Mouse (Mus musculus) midbrain, embryonic 11.5 days (tissue): ENCODE measurements around the gene Phlpp1. TPM values are rescaled to one million over a fixed set of nuclear protein-coding genes. Genes with fewer than 3 reads are reported as not detected.

Source experiments
- ATAC-seq: fragments of 200-750 bp; cut with Nextera tagmentation; 2 replicates; pipeline ENCODE4 v1.8.0; 2017; ENCODE audit warnings: moderate TSS enrichment, moderate library complexity; ENCODE audit not compliant: low FRiP score
- DNase-seq: peaks from one replicate; pipeline ENCODE4 v3.0.0; 2015; ENCODE audit warnings: low spot score; ENCODE audit errors: missing footprints
- H3K27ac ChIP-seq: fragments of 300-500 bp; sonication (generic); 2 replicates; pipeline ENCODE4 v1.5.1; 2014; ENCODE audit warnings: low read depth, low read length
- H3K27me3 ChIP-seq: fragments of 300-500 bp; sonication (generic); 2 replicates; pipeline ENCODE4 v1.6.1; 2014; ENCODE audit warnings: mild to moderate bottlenecking, low read length, moderate library complexity, mixed read lengths; ENCODE audit not compliant: control insufficient read depth, insufficient read depth
- H3K36me3 ChIP-seq: fragments of 300-500 bp; sonication (generic); 2 replicates; pipeline ENCODE4 v1.6.1; 2014; ENCODE audit warnings: mild to moderate bottlenecking, low read length, moderate library complexity, mixed read lengths; ENCODE audit not compliant: control insufficient read depth, insufficient read depth
- H3K4me1 ChIP-seq: fragments of 300-500 bp; sonication (generic); 2 replicates; pipeline ENCODE4 v1.6.1; 2014; ENCODE audit warnings: low read length; ENCODE audit not compliant: control insufficient read depth, insufficient read depth
- H3K4me2 ChIP-seq: fragments of 300-500 bp; sonication (generic); 2 replicates; pipeline ENCODE4 v1.6.1; 2014; ENCODE audit warnings: mild to moderate bottlenecking, moderate library complexity
- H3K4me3 ChIP-seq: fragments of 300-500 bp; sonication (generic); 2 replicates; pipeline ENCODE4 v1.5.1; 2014; ENCODE audit warnings: low read depth, low read length
- H3K9ac ChIP-seq: fragments of 300-500 bp; sonication (generic); 2 replicates; pipeline ENCODE4 v1.6.1; 2014; ENCODE audit warnings: low read length
- H3K9me3 ChIP-seq: fragments of 300-500 bp; sonication (generic); 2 replicates; pipeline ENCODE4 v1.6.1; 2016; ENCODE audit warnings: low read length; ENCODE audit not compliant: control insufficient read depth
- WGBS: fragments of 180-500 bp; shearing (Covaris S2); extraction: QIAGEN DNeasy Blood & Tissue Kit; methylation state at CpG from one replicate; pipeline ENCODE4 v1.1.7; 2014; 5-methylcytosine and 5-hydroxymethylcytosine counted together
- polyA plus RNA-seq: library from polyadenylated mRNA; unstranded; fragments of >200 nt; fragmentation: Nextera tagmentation; extraction: Ambion mirVana; gene quantifications from 2 replicates; pipeline ENCODE4 v1.2.1, GENCODE M21; 2014

Gene Phlpp1
- 6.2 and 6.8 TPM in 2 replicates for polyA plus RNA-seq

GRCm38 (mm10) chr1:106171241-106172220 is at the start of gene Phlpp1:
Gene Phlpp1 (plus strand): TSS chr1:106171752.
- H3K27ac ChIP-seq: peak within 1 kb of the TSS; percentile 66
- DNase-seq (peak; percentile 100), ATAC-seq (peak; percentile 98)
- no peaks in the 10 kb centered on the region for H3K9me3 ChIP-seq
- peaks cover 17% of the 10 kb centered on the region for H3K4me1 ChIP-seq
- peak within 1 kb of the TSS; percentile 92 for H3K4me3 ChIP-seq
- H3K9ac ChIP-seq: peak within 1 kb of the TSS; percentile 94
- H3K36me3 ChIP-seq: no peaks in the 10 kb centered on the region
- H3K27me3 ChIP-seq: no peaks in the 10 kb centered on the region
- 1% methylated on average over 97 of the region's 113 CpGs for WGBS
- H3K4me2 ChIP-seq: peak within 1 kb of the TSS; percentile 90

- no peak for DNase-seq
- 92% methylated on average over 3 of the region's 3 CpGs for WGBS
- ATAC-seq: no peak
Observed at GRCm38 (mm10) chr1:106126601-106127000, 45.0 kb upstream of the Phlpp1 start.

GRCm38 (mm10) chr1:106131697-106132349 is 39.7 kb upstream of the Phlpp1 start:
- no peak overlapping the region for H3K4me3 ChIP-seq
- no peaks in the 10 kb centered on the region for H3K36me3 ChIP-seq
- no peaks in the 10 kb centered on the region for H3K9me3 ChIP-seq
- DNase-seq: no peak
- WGBS: 72% methylated on average over 4 of the region's 4 CpGs
- ATAC-seq: peak; percentile 54
- no peak overlapping the region for H3K4me2 ChIP-seq
- H3K9ac ChIP-seq: no peak overlapping the region
- H3K4me1 ChIP-seq: no peaks in the 10 kb centered on the region
- no peaks in the 10 kb centered on the region for H3K27me3 ChIP-seq
- no peak overlapping the region for H3K27ac ChIP-seq

More at GRCm38 (mm10) chr1:106126601-106127000, 45.0 kb upstream of the Phlpp1 start:
- H3K4me2 ChIP-seq: no peak overlapping the region
- H3K27ac ChIP-seq: no peak overlapping the region
- H3K4me3 ChIP-seq: no peak overlapping the region
- H3K27me3 ChIP-seq: no peaks in the 10 kb centered on the region
- H3K9me3 ChIP-seq: no peaks in the 10 kb centered on the region
- no peaks in the 10 kb centered on the region for H3K36me3 ChIP-seq
- H3K9ac ChIP-seq: no peak overlapping the region
- H3K4me1 ChIP-seq: no peaks in the 10 kb centered on the region

GRCm38 (mm10) chr1:106132350-106132700 is 39.2 kb upstream of the Phlpp1 start:
- no peaks in the 10 kb centered on the region for H3K9me3 ChIP-seq
- 62% methylated on average over 4 of the region's 4 CpGs for WGBS
- no peak overlapping the region for H3K4me3 ChIP-seq
- no peaks in the 10 kb centered on the region for H3K36me3 ChIP-seq
- peak; percentile 77 for ATAC-seq
- H3K27me3 ChIP-seq: no peaks in the 10 kb centered on the region
- H3K9ac ChIP-seq: no peak overlapping the region
- no peak overlapping the region for H3K27ac ChIP-seq
- H3K4me1 ChIP-seq: no peaks in the 10 kb centered on the region
- H3K4me2 ChIP-seq: no peak overlapping the region
- no peak for DNase-seq

GRCm38 (mm10) chr1:106138691-106139090 is 32.9 kb upstream of the Phlpp1 start:
- H3K4me2 ChIP-seq: no peak overlapping the region
- no peak overlapping the region for H3K27ac ChIP-seq
- 91% methylated on average over 2 of the region's 2 CpGs for WGBS
- no peaks in the 10 kb centered on the region for H3K36me3 ChIP-seq
- ATAC-seq: no peak
- H3K27me3 ChIP-seq: no peaks in the 10 kb centered on the region
- DNase-seq: no peak
- no peaks in the 10 kb centered on the region for H3K4me1 ChIP-seq
- no peaks in the 10 kb centered on the region for H3K9me3 ChIP-seq
- no peak overlapping the region for H3K4me3 ChIP-seq
- H3K9ac ChIP-seq: no peak overlapping the region

- WGBS: 83% methylated on average over 1 of the region's 1 CpGs
- Histone ChIP-seq H3K4me1 (no peaks in the 10 kb centered on the region), H3K27me3 (no peaks in the 10 kb centered on the region), H3K36me3 (no peaks in the 10 kb centered on the region), H3K9me3 (no peaks in the 10 kb centered on the region), H3K9ac (no peak overlapping the region), H3K27ac (no peak overlapping the region), H3K4me2 (no peak overlapping the region), H3K4me3 (no peak overlapping the region)
- DNase-seq (no peak), ATAC-seq (no peak)
Observed at GRCm38 (mm10) chr1:106139137-106139536, 32.4 kb upstream of the Phlpp1 start.

- 88% methylated on average over 1 of the region's 1 CpGs for WGBS
Observed at GRCm38 (mm10) chr1:106142010-106142409, 29.5 kb upstream of the Phlpp1 start.

GRCm38 (mm10) chr1:106144534-106144933 is 27.0 kb upstream of the Phlpp1 start:
- DNase-seq (no peak), ATAC-seq (no peak)
- H3K9me3 ChIP-seq: no peaks in the 10 kb centered on the region
- 92% methylated on average over 2 of the region's 2 CpGs for WGBS
- no peak overlapping the region for H3K9ac ChIP-seq
- H3K4me1 ChIP-seq: 0 out of 2 replicates have a peak, but pooled peaks cover 2% of the 10 kb centered on the region
- H3K36me3 ChIP-seq: no peaks in the 10 kb centered on the region
- no peak overlapping the region for H3K27ac ChIP-seq
- H3K4me3 ChIP-seq: no peak overlapping the region
- H3K27me3 ChIP-seq: no peaks in the 10 kb centered on the region
- no peak overlapping the region for H3K4me2 ChIP-seq

More at GRCm38 (mm10) chr1:106142010-106142409, 29.5 kb upstream of the Phlpp1 start:
- no peak for DNase-seq
- H3K9me3 ChIP-seq: no peaks in the 10 kb centered on the region
- H3K4me2 ChIP-seq: no peak overlapping the region
- no peak for ATAC-seq
- no peaks in the 10 kb centered on the region for H3K4me1 ChIP-seq
- H3K27ac ChIP-seq: no peak overlapping the region
- no peaks in the 10 kb centered on the region for H3K27me3 ChIP-seq
- no peaks in the 10 kb centered on the region for H3K36me3 ChIP-seq
- no peak overlapping the region for H3K9ac ChIP-seq
- H3K4me3 ChIP-seq: no peak overlapping the region

- ATAC-seq (no peak), DNase-seq (no peak)
- 0 out of 2 replicates have a peak, but pooled peaks cover 2% of the 10 kb centered on the region for H3K4me1 ChIP-seq
- no peaks in the 10 kb centered on the region for H3K9me3 ChIP-seq
- H3K4me3 ChIP-seq: no peak overlapping the region
- no peak overlapping the region for H3K27ac ChIP-seq
- 32% methylated on average over 1 of the region's 1 CpGs for WGBS
- no peak overlapping the region for H3K4me2 ChIP-seq
- no peaks in the 10 kb centered on the region for H3K27me3 ChIP-seq
- no peaks in the 10 kb centered on the region for H3K36me3 ChIP-seq
- no peak overlapping the region for H3K9ac ChIP-seq
Observed at GRCm38 (mm10) chr1:106145055-106145454, 26.5 kb upstream of the Phlpp1 start.
